Mouse (Mus musculus) heart, embryonic 14.5 days (tissue): ENCODE data around the gene Hrh2. TPM values are rescaled to one million over a fixed set of nuclear protein-coding genes. Genes with fewer than 3 reads are reported as not detected.

ENCODE experiments used
- ATAC-seq: fragments of 200-750 bp; cut with Nextera tagmentation; 2 replicates; pipeline ENCODE4 v1.8.0; 2017; ENCODE audit warnings: low read depth, moderate TSS enrichment; ENCODE audit not compliant: insufficient number of reproducible peaks, insufficient read depth, low FRiP score
- H3K27ac ChIP-seq, 2 experiments: fragments of 200-500 bp in 1 of 2; fragments of 300-500 bp in 1 of 2; sonication (generic) in 1 of 2; replicated peaks in 1 of 2; 2 replicates each; pipeline ENCODE4 v1.5.1; 2012 to 2014; ENCODE audit warnings: low read depth in 2 of 2, low read length in 2 of 2, control low read depth in 1 of 2, mild to moderate bottlenecking in 1 of 2, mixed read lengths in 1 of 2; ENCODE audit not compliant: control insufficient read depth in 1 of 2, insufficient read depth in 1 of 2
- H3K27me3 ChIP-seq: fragments of 300-500 bp; sonication (generic); 2 replicates; pipeline ENCODE4 v1.6.1; 2014; ENCODE audit warnings: mild to moderate bottlenecking, low read length, control low read depth; ENCODE audit not compliant: control insufficient read depth, insufficient read depth
- H3K36me3 ChIP-seq: fragments of 300-500 bp; sonication (generic); 2 replicates; pipeline ENCODE4 v1.6.1; 2014; ENCODE audit warnings: mild to moderate bottlenecking, control low read depth, low read length, mixed read lengths; ENCODE audit not compliant: control insufficient read depth, insufficient read depth
- H3K4me1 ChIP-seq, 2 experiments: fragments of 200-500 bp in 1 of 2; fragments of 300-500 bp in 1 of 2; sonication (generic) in 1 of 2; 2 replicates each; pipeline ENCODE4 v1.6.1; 2012 to 2014; ENCODE audit warnings: low read length in 2 of 2, control low read depth in 1 of 2, mixed read lengths in 1 of 2; ENCODE audit not compliant: control insufficient read depth in 2 of 2, insufficient read depth in 2 of 2
- H3K4me2 ChIP-seq: fragments of 300-500 bp; sonication (generic); 2 replicates; pipeline ENCODE4 v1.6.1; 2014; ENCODE audit warnings: mild to moderate bottlenecking, low read length
- H3K4me3 ChIP-seq, 2 experiments: fragments of 200-500 bp in 1 of 2; fragments of 300-500 bp in 1 of 2; sonication (generic) in 1 of 2; 2 replicates each; pipeline ENCODE4 v1.5.1; 2012 to 2014; ENCODE audit warnings: low read length in 2 of 2, mild to moderate bottlenecking in 2 of 2, control low read depth in 1 of 2, low read depth in 1 of 2, moderate library complexity in 1 of 2; ENCODE audit not compliant: control insufficient read depth in 1 of 2, insufficient read depth in 1 of 2
- H3K9ac ChIP-seq: fragments of 300-500 bp; sonication (generic); 2 replicates; pipeline ENCODE4 v1.6.1; 2014; ENCODE audit warnings: mild to moderate bottlenecking, low read length
- H3K9me3 ChIP-seq: fragments of 300-500 bp; sonication (generic); 2 replicates; pipeline ENCODE4 v1.6.1; 2016; ENCODE audit warnings: low read length, control low read depth; ENCODE audit not compliant: control insufficient read depth
- WGBS: fragments of 180-500 bp; shearing (Covaris S2); extraction: QIAGEN DNeasy Blood & Tissue Kit; methylation state at CpG from one replicate; pipeline ENCODE4 v1.1.7; 2014; 5-methylcytosine and 5-hydroxymethylcytosine counted together
- polyA plus RNA-seq: library from polyadenylated mRNA; unstranded; fragments of >200 nt; fragmentation: Nextera tagmentation; extraction: Ambion mirVana; gene quantifications from 2 replicates; pipeline ENCODE4 v1.2.1, GENCODE M21; 2014

Gene Hrh2
- polyA plus RNA-seq, 1 experiment from 2014 or later, result 0.07 TPM

DNA sequence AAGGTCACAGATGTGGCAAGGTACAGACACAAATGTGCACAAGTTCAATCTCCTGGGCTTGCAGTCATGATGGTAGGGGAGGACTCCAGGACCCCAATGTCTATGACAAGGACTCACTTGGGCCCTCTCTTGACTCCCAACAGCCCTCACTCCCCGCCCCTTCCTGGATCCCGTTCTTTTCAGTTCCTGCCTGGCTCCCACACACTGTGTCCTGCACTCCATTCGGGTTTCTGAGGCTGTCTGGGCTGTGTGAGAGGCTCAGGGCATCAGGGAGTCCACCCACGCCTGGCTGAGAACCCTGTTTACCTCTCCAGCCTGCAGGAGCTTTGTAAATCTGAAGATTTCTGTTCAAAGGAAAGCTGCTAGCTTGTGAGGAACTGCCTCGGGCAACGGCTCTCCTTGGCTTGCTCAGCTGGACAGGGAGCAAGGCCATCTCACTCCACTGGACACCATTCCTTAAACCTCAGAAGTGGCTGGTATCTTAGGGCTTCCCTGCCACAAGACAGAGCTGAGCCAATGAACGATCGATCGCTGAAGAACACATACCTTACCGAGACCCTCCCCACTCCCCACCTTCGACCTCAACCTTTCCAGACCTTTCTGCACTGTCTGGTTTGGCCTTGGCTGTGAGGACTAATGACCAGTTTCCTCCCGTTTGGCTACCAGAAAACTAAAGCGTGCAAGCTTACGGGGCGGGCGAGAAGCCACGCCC lies 90.4 kb downstream of the Hrh2 start:
- ATAC-seq, result no peak
- no peak overlapping the region for H3K27ac ChIP-seq
- H3K27me3 ChIP-seq, result 0 out of 2 replicates have a peak, but pooled peaks cover 11% of the 10 kb centered on the region
- peak overlapping the region in 1 of 2 experiments; percentile 22; a peak in 2 of 4 replicates for H3K4me3 ChIP-seq
- H3K9me3 ChIP-seq, result peaks cover 3% of the 10 kb centered on the region; the same call in 1 of the 2 replicates
- H3K4me2 ChIP-seq, result peak overlapping the region; percentile 55
- peak overlapping the region; percentile 35; the same call in 1 of the 2 replicates for H3K9ac ChIP-seq
- WGBS, result 13% methylated on average over 17 of the region's 17 CpGs
- peaks cover 9 to 10% of the 10 kb centered on the region in 2 experiments; a peak in 3 of 4 replicates for H3K4me1 ChIP-seq
- no peaks in the 10 kb centered on the region for H3K36me3 ChIP-seq

DNA sequence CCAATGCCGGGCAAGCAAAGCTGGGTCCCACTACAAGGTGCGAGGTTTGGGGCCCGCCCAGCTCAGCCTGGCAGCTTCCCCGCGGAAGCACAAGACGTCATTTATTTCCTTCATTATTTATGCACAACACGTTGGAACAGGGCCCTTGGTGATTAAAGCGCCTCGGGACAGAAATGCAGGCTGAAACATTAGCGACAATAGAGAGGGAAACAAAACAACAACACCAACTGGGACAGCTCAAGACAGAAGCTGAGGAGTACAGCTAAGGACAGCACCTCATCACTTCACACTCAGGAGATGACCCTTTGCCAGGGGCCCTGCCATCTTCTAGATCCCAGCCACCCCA lies 90.9 kb downstream of the Hrh2 start:
- peaks cover 9 to 10% of the 10 kb centered on the region in 2 experiments; a peak in 3 of 4 replicates for H3K4me1 ChIP-seq
- ATAC-seq, result no peak
- H3K4me3 ChIP-seq, result peak overlapping the region in 1 of 2 experiments; percentile 22; a peak in 1 of 4 replicates
- H3K9me3 ChIP-seq, result peaks cover 3% of the 10 kb centered on the region; the same call in 1 of the 2 replicates
- no peak overlapping the region for H3K27ac ChIP-seq
- H3K4me2 ChIP-seq, result peak overlapping the region; percentile 55
- peak overlapping the region; percentile 35; the same call in 1 of the 2 replicates for H3K9ac ChIP-seq
- 0 out of 2 replicates have a peak, but pooled peaks cover 11% of the 10 kb centered on the region for H3K27me3 ChIP-seq
- no peaks in the 10 kb centered on the region for H3K36me3 ChIP-seq
- WGBS, result 9% methylated on average over 10 of the region's 10 CpGs

Other genes starting within 250 kb of the Hrh2 start
- 0.20 TPM in 1 of 2 replicates, not detected in the other for gene Drd1, start 136.4 kb upstream of the Hrh2 start, polyA plus RNA-seq
- gene Sfxn1, start 120.3 kb upstream of the Hrh2 start, polyA plus RNA-seq, result 25.1 and 26.7 TPM in 2 replicates
- 3.3 and 3.4 TPM in 2 replicates for gene Cplx2, start 179.2 kb downstream of the Hrh2 start, polyA plus RNA-seq